Comparison of ENCODE assay signal across 27 mouse cellular contexts in genomic region chr3:60565950-60566349, GRCm38 (mm10).
A peak's percentile ranks its signal among the peaks of the same experiment; 100 is the strongest.
DNase-seq lines count a peak whose midpoint lies in the region; ATAC-seq lines count a peak whose summit lies in the region.
"Had no signal": no experiment of that assay in that cellular context is flagged by ENCODE, and none has a peak within 500 bp of the region (broad histone marks: within the 10 kb centered on the region; RNA-seq: fewer than 3 reads in every experiment).

No protein-coding gene starts in this region.

- no peak overlapping the region for H3K27ac ChIP-seq in hindbrain, embryonic 15.5 days (replicated peaks)
- no peak overlapping the region for H3K27ac ChIP-seq in hindbrain, embryonic 16.5 days (ENCODE audit: low read depth, low read length)
- peak overlapping the region; percentile 63 for H3K27ac ChIP-seq in neural tube, embryonic 13.5 days (replicated peaks)
- no peak overlapping the region for H3K27ac ChIP-seq in intestine, embryonic 15.5 days
- H3K27ac ChIP-seq in forebrain, embryonic 11.5 days (ENCODE audit: low read depth, low read length), result no peak overlapping the region
- H3K27ac ChIP-seq: embryonic facial prominence, embryonic 12.5 days; kidney, embryonic 15.5 days; limb, embryonic 10.5 days; liver, embryonic 15.5 days; lung, embryonic 15.5 days; neural tube, embryonic 12.5 days had no signal

- peaks cover 41% of the 10 kb centered on the region for H3K4me1 ChIP-seq in hindbrain, embryonic 15.5 days (replicated peaks)
- H3K4me1 ChIP-seq in hindbrain, embryonic 16.5 days (ENCODE audit: control insufficient read depth, insufficient read depth, low read depth, low read length), result peaks cover 29% of the 10 kb centered on the region
- peaks cover 65% of the 10 kb centered on the region for H3K4me1 ChIP-seq in neural tube, embryonic 13.5 days (replicated peaks)
- H3K4me1 ChIP-seq in intestine, embryonic 15.5 days (replicated peaks), result peaks cover 13% of the 10 kb centered on the region
- peaks cover 11% of the 10 kb centered on the region; the same call in 1 of the 2 replicates for H3K4me1 ChIP-seq in forebrain, embryonic 11.5 days (replicated peaks; ENCODE audit: control insufficient read depth, insufficient read depth, low read length)

- 70% methylated on average over 3 of the region's 3 CpGs for WGBS in hindbrain, embryonic 15.5 days
- WGBS in hindbrain, embryonic 16.5 days, result 85% methylated on average over 3 of the region's 3 CpGs
- 56% methylated on average over 3 of the region's 3 CpGs for WGBS in neural tube, embryonic 13.5 days
- 65% methylated on average over 3 of the region's 3 CpGs for WGBS in intestine, embryonic 15.5 days
- WGBS in forebrain, embryonic 11.5 days, result 91% methylated on average over 3 of the region's 3 CpGs

- H3K9ac ChIP-seq in hindbrain, embryonic 15.5 days, result no peak overlapping the region
- no peak overlapping the region for H3K9ac ChIP-seq in hindbrain, embryonic 16.5 days (ENCODE audit: low read depth, low read length)
- no peak overlapping the region for H3K9ac ChIP-seq in neural tube, embryonic 13.5 days
- H3K9ac ChIP-seq in intestine, embryonic 15.5 days, result no peak overlapping the region
- H3K9ac ChIP-seq in forebrain, embryonic 11.5 days (ENCODE audit: low read length), result no peak overlapping the region
- H3K9ac ChIP-seq: embryonic facial prominence, embryonic 12.5 days; kidney, embryonic 15.5 days; liver, embryonic 15.5 days; lung, embryonic 15.5 days; neural tube, embryonic 12.5 days had no signal

- 0 out of 2 replicates have a peak, but pooled peaks have one; percentile 10 for ATAC-seq in hindbrain, embryonic 15.5 days (ENCODE audit: low FRiP score, low read depth)
- no peak; the same call in 1 of the 2 replicates for ATAC-seq in hindbrain, embryonic 16.5 days
- ATAC-seq in neural tube, embryonic 13.5 days (ENCODE audit: low read depth), result peak; percentile 43; the same call in 1 of the 2 replicates
- ATAC-seq in intestine, embryonic 15.5 days, result peak; percentile 55
- no peak for ATAC-seq in forebrain, embryonic 11.5 days (replicated peaks; ENCODE audit: low FRiP score)
- ATAC-seq: forebrain, embryonic 14.5 days had no signal

- no peak for DNase-seq in neural tube, embryonic 10.5 days (ENCODE audit: extremely low spot score, low spot score)
- DNase-seq in forebrain, embryonic 11.5 days (ENCODE audit: low spot score), result no peak
- no peak for DNase-seq in thymus, adult 18-20 months
- no peak for DNase-seq in natural killer cell, adult 2 months (ENCODE audit: low spot score in 2 of 2)
- DNase-seq: cerebellum, adult 11-12 months; cerebellum, postnatal 10 days; gastrocnemius, postnatal 10 days; kidney, adult 11 months; kidney, postnatal 4 days; liver; lung, postnatal 36 days; right cerebral cortex, adult 18-20 months; right cerebral cortex, postnatal 4 days; thymus, postnatal 25 days had no signal

- no peaks in the 10 kb centered on the region for H3K27me3 ChIP-seq in hindbrain, embryonic 15.5 days
- no peaks in the 10 kb centered on the region for H3K27me3 ChIP-seq in hindbrain, embryonic 16.5 days (replicated peaks; ENCODE audit: control insufficient read depth, insufficient read depth, low read length)
- H3K27me3 ChIP-seq in neural tube, embryonic 13.5 days, result no peaks in the 10 kb centered on the region
- H3K27me3 ChIP-seq in intestine, embryonic 15.5 days (replicated peaks), result no peaks in the 10 kb centered on the region
- H3K27me3 ChIP-seq in forebrain, embryonic 11.5 days (ENCODE audit: control insufficient read depth, insufficient read depth, low read length), result peaks cover 3% of the 10 kb centered on the region
- H3K27me3 ChIP-seq: embryonic facial prominence, embryonic 12.5 days; kidney, embryonic 15.5 days; liver, embryonic 15.5 days; lung, embryonic 15.5 days; neural tube, embryonic 12.5 days had no signal

- no peaks in the 10 kb centered on the region for H3K9me3 ChIP-seq in hindbrain, embryonic 15.5 days
- H3K9me3 ChIP-seq in hindbrain, embryonic 16.5 days (ENCODE audit: control insufficient read depth, low read length), result no peaks in the 10 kb centered on the region
- no peaks in the 10 kb centered on the region for H3K9me3 ChIP-seq in neural tube, embryonic 13.5 days
- H3K9me3 ChIP-seq in intestine, embryonic 15.5 days, result no peaks in the 10 kb centered on the region
- H3K9me3 ChIP-seq in forebrain, embryonic 11.5 days (ENCODE audit: control insufficient read depth, low read length), result no peaks in the 10 kb centered on the region
- H3K9me3 ChIP-seq: embryonic facial prominence, embryonic 12.5 days; G1E; kidney, embryonic 15.5 days; limb, embryonic 10.5 days; liver, embryonic 15.5 days; lung, embryonic 15.5 days; neural tube, embryonic 12.5 days had no signal

- no peaks in the 10 kb centered on the region for H3K36me3 ChIP-seq in hindbrain, embryonic 15.5 days
- no peaks in the 10 kb centered on the region for H3K36me3 ChIP-seq in hindbrain, embryonic 16.5 days (ENCODE audit: control insufficient read depth, insufficient read depth, low read length)
- H3K36me3 ChIP-seq in neural tube, embryonic 13.5 days, result no peaks in the 10 kb centered on the region
- no peaks in the 10 kb centered on the region for H3K36me3 ChIP-seq in intestine, embryonic 15.5 days
- no peaks in the 10 kb centered on the region for H3K36me3 ChIP-seq in forebrain, embryonic 11.5 days (ENCODE audit: control insufficient read depth, insufficient read depth, low read length)
- H3K36me3 ChIP-seq: kidney, embryonic 15.5 days; limb, embryonic 10.5 days; lung, embryonic 15.5 days; neural tube, embryonic 12.5 days had no signal

- H3K4me3 ChIP-seq in hindbrain, embryonic 15.5 days, result no peak overlapping the region
- H3K4me3 ChIP-seq in hindbrain, embryonic 16.5 days (ENCODE audit: low read length), result no peak overlapping the region
- no peak overlapping the region for H3K4me3 ChIP-seq in neural tube, embryonic 13.5 days
- no peak overlapping the region for H3K4me3 ChIP-seq in intestine, embryonic 15.5 days (replicated peaks)
- no peak overlapping the region for H3K4me3 ChIP-seq in forebrain, embryonic 11.5 days (ENCODE audit: low read depth, low read length)
- H3K4me3 ChIP-seq: embryonic facial prominence, embryonic 12.5 days; erythroblast, embryonic 14.5 days; kidney, embryonic 15.5 days; limb, embryonic 10.5 days; liver, embryonic 15.5 days; lung, embryonic 15.5 days; neural tube, embryonic 12.5 days had no signal

- no peak overlapping the region for H3K4me2 ChIP-seq in hindbrain, embryonic 15.5 days
- no peak overlapping the region for H3K4me2 ChIP-seq in hindbrain, embryonic 16.5 days (ENCODE audit: low read length)
- no peak overlapping the region for H3K4me2 ChIP-seq in neural tube, embryonic 13.5 days
- H3K4me2 ChIP-seq in intestine, embryonic 15.5 days (replicated peaks), result no peak overlapping the region
- no peak overlapping the region for H3K4me2 ChIP-seq in forebrain, embryonic 11.5 days (ENCODE audit: low read depth, low read length, severe bottlenecking)
- H3K4me2 ChIP-seq: embryonic facial prominence, embryonic 12.5 days; kidney, embryonic 15.5 days; liver, embryonic 15.5 days; lung, embryonic 15.5 days; neural tube, embryonic 12.5 days had no signal

Comparison
In these comparisons a context has a peak if more than half of its experiments do, and no peak if none do; other contexts are left out.
1. ATAC-seq: peak in hindbrain, embryonic 15.5 days (single experiment), neural tube, embryonic 13.5 days (single experiment) and intestine, embryonic 15.5 days (single experiment); none in hindbrain, embryonic 16.5 days (single experiment) and forebrain, embryonic 11.5 days (single experiment).